28 mouse cellular contexts compared by ENCODE assay signal in the genomic region with DNA sequence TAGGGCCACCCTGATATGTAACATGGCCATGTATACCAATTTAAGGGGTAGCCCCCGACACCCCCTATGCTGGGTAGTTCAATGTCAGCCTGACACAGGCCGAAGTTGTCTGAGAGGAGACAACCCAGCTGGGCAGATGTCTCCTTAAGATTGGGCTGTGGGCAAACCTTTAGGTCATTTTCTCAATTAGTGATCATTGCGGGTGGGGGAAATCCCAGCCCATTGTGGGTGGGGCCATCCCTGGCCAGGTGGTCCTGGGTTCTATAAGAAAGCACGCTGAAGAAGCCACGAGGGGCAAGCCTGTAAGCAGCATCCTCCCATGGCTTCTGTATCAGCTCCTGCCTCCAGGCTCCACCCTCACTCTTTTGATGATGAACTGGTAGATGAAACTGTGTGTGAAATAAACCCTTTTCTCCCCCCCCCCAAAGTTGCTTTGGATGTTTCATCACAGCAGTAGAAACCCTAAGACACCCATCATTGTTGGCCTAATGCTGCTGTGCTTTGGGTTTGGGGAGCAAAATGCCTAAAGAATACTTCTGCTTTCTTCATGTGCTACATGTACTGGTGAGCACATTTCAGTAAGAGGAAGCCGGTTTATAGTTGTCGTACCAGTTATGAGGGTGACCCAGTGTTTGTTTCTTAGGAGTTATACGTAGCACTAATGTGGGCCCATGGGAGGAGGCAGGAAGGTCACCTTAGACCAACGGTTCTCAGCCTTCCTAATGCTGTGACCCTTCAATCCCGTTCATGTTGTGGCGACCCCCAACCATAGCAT.
DNase-seq lines count a peak whose midpoint lies in the region; ATAC-seq lines count a peak whose summit lies in the region.
"Had no signal": no experiment of that assay in that cellular context is flagged by ENCODE, and none has a peak within 500 bp of the region (broad histone marks: within the 10 kb centered on the region; RNA-seq: fewer than 3 reads in every experiment).

No protein-coding gene starts in this region.

- H3K4me3 ChIP-seq in heart, embryonic 10.5 days = no peak overlapping the region
- no peak overlapping the region for H3K4me3 ChIP-seq in midbrain, embryonic 12.5 days
- no peak overlapping the region for H3K4me3 ChIP-seq in midbrain, embryonic 14.5 days (replicated peaks; ENCODE audit: low read depth, low read length)
- H3K4me3 ChIP-seq in macrophage (ENCODE audit: inconsistent target) = no peak overlapping the region
- H3K4me3 ChIP-seq: embryonic facial prominence, embryonic 10.5 days; embryonic facial prominence, embryonic 15.5 days; forebrain, embryonic 12.5 days; heart, embryonic 12.5 days; hindbrain, embryonic 10.5 days; hindbrain, embryonic 15.5 days had no signal

- intact Hi-C loops in heart, postnatal 10 days (cut with DNase I) = no loop called here

- H3K79me2 ChIP-seq in macrophage (ENCODE audit: inconsistent target) = peaks cover 95% of the 10 kb centered on the region

- DNase-seq in heart, embryonic 10.5 days (ENCODE audit: low spot score) = peak; percentile 68
- no peak for DNase-seq in heart, postnatal 10 days
- DNase-seq in midbrain, embryonic 14.5 days = no peak
- DNase-seq in B cell, adult 2 months = no peak
- no peak for DNase-seq in right cerebral cortex, postnatal 25 days
- DNase-seq: adrenal gland, adult 2 months; adrenal gland, postnatal 36 days; cerebellum, adult 2 months; cerebellum, postnatal 14 days; forebrain, postnatal 0 days; gastrocnemius, postnatal 10 days; kidney, adult 11 months; liver; lung, adult 2 months; right cerebral cortex, postnatal 4 days; thymus, adult 18-20 months; thymus, postnatal 25 days had no signal

- H3K4me1 ChIP-seq in heart, embryonic 10.5 days = peaks cover 1% of the 10 kb centered on the region
- H3K4me1 ChIP-seq in midbrain, embryonic 12.5 days = no peaks in the 10 kb centered on the region
- H3K4me1 ChIP-seq in midbrain, embryonic 14.5 days (ENCODE audit: control insufficient read depth, insufficient read depth, low read length) = no peaks in the 10 kb centered on the region
- H3K4me1 ChIP-seq: embryonic facial prominence, embryonic 15.5 days; forebrain, embryonic 12.5 days; hindbrain, embryonic 15.5 days had no signal

- H3K9me3 ChIP-seq in heart, embryonic 10.5 days = no peaks in the 10 kb centered on the region
- H3K9me3 ChIP-seq in midbrain, embryonic 12.5 days = no peaks in the 10 kb centered on the region
- H3K9me3 ChIP-seq in midbrain, embryonic 14.5 days (ENCODE audit: control insufficient read depth, low read length) = no peaks in the 10 kb centered on the region
- H3K9me3 ChIP-seq: embryonic facial prominence, embryonic 15.5 days; hindbrain, embryonic 10.5 days had no signal

- no peaks in the 10 kb centered on the region for H3K27me3 ChIP-seq in heart, embryonic 10.5 days (ENCODE audit: insufficient read depth, poor library complexity, severe bottlenecking)
- no peaks in the 10 kb centered on the region for H3K27me3 ChIP-seq in midbrain, embryonic 12.5 days
- no peaks in the 10 kb centered on the region for H3K27me3 ChIP-seq in midbrain, embryonic 14.5 days (ENCODE audit: control insufficient read depth, insufficient read depth, low read length)
- H3K27me3 ChIP-seq: embryonic facial prominence, embryonic 15.5 days; forebrain, embryonic 12.5 days; heart, embryonic 12.5 days; hindbrain, embryonic 15.5 days had no signal

- no peaks in the 10 kb centered on the region for H3K36me3 ChIP-seq in heart, embryonic 10.5 days
- no peaks in the 10 kb centered on the region for H3K36me3 ChIP-seq in midbrain, embryonic 12.5 days
- no peaks in the 10 kb centered on the region for H3K36me3 ChIP-seq in midbrain, embryonic 14.5 days (ENCODE audit: control insufficient read depth, insufficient read depth, low read length)
- no peaks in the 10 kb centered on the region for H3K36me3 ChIP-seq in macrophage (ENCODE audit: inconsistent target)
- H3K36me3 ChIP-seq: embryonic facial prominence, embryonic 10.5 days; embryonic facial prominence, embryonic 15.5 days; forebrain, embryonic 12.5 days; heart, embryonic 12.5 days; hindbrain, embryonic 10.5 days; hindbrain, embryonic 15.5 days had no signal

- WGBS in heart, embryonic 10.5 days = 86% methylated on average over 11 of the region's 11 CpGs
- 92% methylated on average over 11 of the region's 11 CpGs for WGBS in midbrain, embryonic 12.5 days
- WGBS in midbrain, embryonic 14.5 days = 93% methylated on average over 11 of the region's 11 CpGs
- WGBS in macrophage (ENCODE audit: missing documents) = 58% methylated on average over 11 of the region's 11 CpGs

- 0 out of 2 replicates have a peak, but pooled peaks have one; percentile 19 for ATAC-seq in midbrain, embryonic 12.5 days (ENCODE audit: low FRiP score, low read depth)
- ATAC-seq in midbrain, embryonic 14.5 days (ENCODE audit: low FRiP score, low TSS enrichment) = no peak
- ATAC-seq: forebrain, postnatal 0 days; inflammation-experienced regulatory T-cells, adult 6 months had no signal

- no peak overlapping the region for H3K27ac ChIP-seq in heart, embryonic 10.5 days
- no peak overlapping the region for H3K27ac ChIP-seq in midbrain, embryonic 12.5 days (replicated peaks)
- no peak overlapping the region for H3K27ac ChIP-seq in midbrain, embryonic 14.5 days (replicated peaks; ENCODE audit: low read depth, low read length)
- peak overlapping the region; percentile 14; the same call in 1 of the 2 replicates for H3K27ac ChIP-seq in macrophage
- H3K27ac ChIP-seq: embryonic facial prominence, embryonic 10.5 days; embryonic facial prominence, embryonic 15.5 days; forebrain, embryonic 12.5 days; hindbrain, embryonic 10.5 days; hindbrain, embryonic 15.5 days; liver, embryonic 14.5 days; stomach, postnatal 0 days had no signal

- no peak overlapping the region for H3K4me2 ChIP-seq in midbrain, embryonic 12.5 days (replicated peaks)
- no peak overlapping the region for H3K4me2 ChIP-seq in midbrain, embryonic 14.5 days (ENCODE audit: low read length)
- H3K4me2 ChIP-seq: embryonic facial prominence, embryonic 15.5 days; forebrain, embryonic 12.5 days; heart, embryonic 12.5 days; hindbrain, embryonic 15.5 days had no signal

- H3K9ac ChIP-seq in midbrain, embryonic 12.5 days (replicated peaks) = no peak overlapping the region
- H3K9ac ChIP-seq in midbrain, embryonic 14.5 days (replicated peaks; ENCODE audit: low read length) = no peak overlapping the region
- H3K9ac ChIP-seq: embryonic facial prominence, embryonic 15.5 days; forebrain, embryonic 12.5 days; forebrain, postnatal 0 days; heart, embryonic 12.5 days; hindbrain, embryonic 15.5 days; liver, embryonic 14.5 days had no signal
